Mouse (Mus musculus) erythroid progenitor cell, adult 5-6 weeks (primary cell): Measurements from ENCODE around the gene Slc29a4. TPM values are rescaled to one million over a fixed set of nuclear protein-coding genes. Genes with fewer than 3 reads are reported as not detected.

Experiments
- ATAC-seq: replicated peaks from 2 replicates; pipeline ENCODE4 v1.8.0; 2016; ENCODE audit warnings: moderate number of reproducible peaks, mild to moderate bottlenecking, moderate TSS enrichment, inconsistent platforms; ENCODE audit not compliant: poor library complexity, low FRiP score, severe bottlenecking
- total RNA-seq, 2 experiments: library from RNA; stranded (forward) in 1 of 2; stranded (reverse) in 1 of 2; fragments of 150-400 nt in 1 of 2; fragments of 186-747, 209-891 nt in 1 of 2; gene quantifications; 2 replicates each; pipeline versions ENCODE4 v1.2.3 to v1.2.4; 2015 to 2017; ENCODE audit warnings: low replicate concordance in 2 of 2

Gene Slc29a4
- total RNA-seq, 2 experiments from 2014 or later: not detected

DNA sequence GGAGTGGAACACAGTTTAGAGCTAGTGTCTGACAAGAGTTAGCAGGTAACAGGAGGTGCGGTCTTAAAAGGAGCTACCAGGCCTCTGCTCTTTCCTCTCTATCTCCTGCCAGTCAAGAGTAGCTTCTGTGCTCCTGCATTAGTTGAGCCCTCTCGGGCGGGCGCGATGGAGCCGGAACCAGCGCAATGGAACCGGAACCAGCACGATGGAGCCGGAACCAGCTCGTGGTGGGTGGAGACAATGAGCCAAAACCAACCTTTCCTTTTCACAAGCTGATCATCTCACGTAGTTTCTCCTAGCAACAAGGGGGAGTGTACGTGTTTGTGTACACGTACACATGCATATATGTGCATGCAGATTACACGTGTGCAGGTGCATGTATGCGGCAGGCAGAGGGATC is 36.0 kb downstream of the Slc29a4 start:
- no peak for ATAC-seq

DNA sequence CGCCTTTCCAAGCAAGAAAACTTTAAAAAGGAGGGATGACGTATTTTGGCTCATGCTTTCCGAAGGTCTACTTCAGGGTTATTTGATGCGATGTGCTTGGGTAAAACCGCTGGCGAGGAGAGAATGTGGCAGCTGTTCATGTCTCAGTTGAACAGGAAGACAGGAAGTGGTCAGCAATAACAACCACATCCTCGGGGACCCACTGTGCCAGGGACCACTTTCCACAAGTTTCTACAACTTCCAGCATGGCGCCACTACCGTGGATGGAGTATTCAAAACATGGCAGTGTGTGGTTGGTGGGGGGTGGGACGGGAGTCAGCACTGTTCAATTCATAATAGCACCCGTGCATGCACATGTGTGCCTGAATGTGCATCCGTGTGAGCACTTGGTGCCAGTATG is 38.0 kb downstream of the Slc29a4 start:
- no peak for ATAC-seq

DNA sequence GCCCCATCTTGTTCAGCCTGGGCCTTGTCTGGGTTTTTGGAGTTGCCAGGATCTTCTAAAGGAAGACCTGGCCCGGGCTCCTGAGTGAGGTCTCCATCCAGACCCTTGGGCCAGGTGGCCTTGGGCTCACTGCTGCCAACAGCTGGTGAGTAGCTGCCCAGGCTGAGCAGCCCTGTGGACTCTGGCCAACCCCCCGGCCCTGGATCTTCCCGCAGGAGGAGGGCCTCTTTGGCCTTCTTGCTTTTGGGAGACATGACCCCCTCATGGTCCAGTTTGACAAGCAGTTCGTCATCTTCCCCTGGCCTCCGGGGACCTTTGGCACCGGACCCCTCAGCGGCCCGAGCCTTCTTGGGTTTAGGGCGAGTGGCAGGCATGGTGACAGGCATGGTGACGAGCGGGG is 39.6 kb downstream of the Slc29a4 start:
- no peak for ATAC-seq

DNA sequence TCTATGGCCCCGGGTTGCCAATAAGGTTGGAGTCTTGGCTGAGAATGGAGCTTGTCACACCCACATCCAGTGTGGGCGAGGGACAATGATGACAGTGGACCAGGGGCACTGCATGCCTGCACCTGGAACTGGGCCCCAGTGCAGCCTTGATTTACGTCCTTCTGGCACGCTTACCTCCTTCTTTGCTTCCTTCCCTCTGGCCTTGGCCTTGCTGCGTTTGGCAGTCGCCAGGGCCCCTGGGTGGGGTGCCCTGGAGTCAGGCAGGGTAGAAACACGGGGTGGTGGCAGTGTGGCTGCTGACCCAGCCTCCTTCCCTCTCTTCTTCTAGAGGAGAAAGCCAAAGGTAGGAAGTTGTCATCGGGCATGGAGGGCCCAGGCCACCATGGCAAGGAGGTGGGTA is 47.6 kb downstream of the Slc29a4 start:
- ATAC-seq: no peak

DNA sequence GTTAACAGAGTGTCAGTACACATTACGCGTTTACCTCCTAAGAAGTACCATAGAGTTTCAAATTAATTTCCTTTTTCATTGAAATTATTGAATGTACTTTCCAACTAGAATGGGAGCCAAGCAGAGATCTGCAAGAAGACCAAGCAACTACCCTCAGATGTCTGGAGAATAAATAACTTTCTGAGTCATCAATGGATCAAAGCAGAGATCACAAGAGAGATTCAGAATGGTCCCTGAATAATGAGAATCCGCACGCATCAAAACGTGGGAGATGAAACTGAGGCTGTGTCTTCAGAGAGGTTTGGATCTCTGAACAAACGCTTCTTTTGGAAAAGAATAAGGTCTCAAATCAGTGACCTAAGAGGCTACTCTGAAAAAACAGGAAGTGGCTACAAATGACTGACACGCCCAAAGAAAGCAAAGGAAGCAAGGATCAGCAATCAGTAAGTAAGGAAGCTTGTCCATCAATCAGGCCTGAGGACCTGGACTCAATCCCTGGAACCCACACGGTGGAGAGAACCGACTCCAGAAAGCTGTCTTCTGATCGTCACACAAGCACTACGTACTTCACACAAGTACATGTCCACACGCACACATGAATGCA is 54.8 kb downstream of the Slc29a4 start:
- ATAC-seq: no peak

DNA sequence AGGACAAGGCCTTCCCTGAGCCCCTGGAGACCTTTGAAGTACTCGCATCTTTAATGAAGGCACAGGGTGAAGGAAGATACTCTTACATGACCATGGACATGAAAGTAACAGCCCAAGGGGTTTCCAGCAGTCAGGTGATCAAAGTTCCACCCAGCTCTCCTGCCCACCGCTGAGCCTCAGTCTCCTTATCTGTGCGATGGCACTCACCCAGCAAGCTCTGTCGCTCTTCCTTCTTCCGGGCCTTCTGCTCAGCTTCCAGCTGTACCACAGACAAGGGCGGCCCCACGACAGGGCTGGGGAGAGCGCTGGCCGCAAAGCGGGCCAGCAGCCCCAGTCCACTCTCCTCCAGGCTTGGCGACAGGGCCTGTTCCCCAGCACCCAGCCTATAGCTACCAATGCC is 57.9 kb downstream of the Slc29a4 start:
- no peak for ATAC-seq

DNA sequence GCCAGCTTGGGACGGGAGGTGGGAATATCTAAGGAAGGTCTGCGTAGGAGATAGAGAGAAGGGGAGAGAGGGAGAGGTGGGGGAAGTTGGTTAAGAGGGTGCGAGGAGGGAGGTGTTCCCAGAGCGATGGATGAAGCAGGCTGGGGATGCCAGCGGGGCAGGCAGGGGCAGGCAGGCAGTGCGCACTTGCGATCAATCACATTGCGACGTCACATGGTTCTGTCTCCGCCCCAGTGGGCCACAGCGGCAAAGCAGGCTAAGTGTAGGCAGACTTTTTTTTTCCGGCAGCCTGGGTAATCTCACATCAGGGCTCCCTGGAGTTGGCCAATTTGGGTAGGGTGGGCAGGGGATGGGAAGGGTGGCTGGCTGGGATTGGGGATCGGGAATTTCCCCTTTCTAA is 59.9 kb downstream of the Slc29a4 start:
- no peak for ATAC-seq

DNA sequence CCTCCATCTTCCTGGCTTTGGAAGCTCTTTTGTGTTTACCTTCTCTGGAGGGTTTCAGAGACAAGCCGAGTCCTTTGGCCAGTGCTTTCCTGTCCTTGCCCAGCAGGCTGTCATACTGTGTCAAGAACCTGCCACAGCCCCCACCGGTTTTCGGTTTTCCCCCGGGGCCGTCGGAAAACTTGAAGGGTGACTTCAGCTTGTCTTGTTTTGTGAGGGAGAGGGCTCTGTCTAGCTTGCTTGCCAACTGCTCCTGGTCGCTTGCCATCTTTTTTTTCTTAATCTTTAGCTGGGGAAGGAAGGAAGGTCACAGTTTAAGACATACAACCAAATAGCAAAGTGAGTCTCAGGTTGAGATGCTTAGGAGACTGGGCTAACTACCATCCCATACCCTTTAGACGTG is 67.5 kb downstream of the Slc29a4 start:
- ATAC-seq: no peak

DNA sequence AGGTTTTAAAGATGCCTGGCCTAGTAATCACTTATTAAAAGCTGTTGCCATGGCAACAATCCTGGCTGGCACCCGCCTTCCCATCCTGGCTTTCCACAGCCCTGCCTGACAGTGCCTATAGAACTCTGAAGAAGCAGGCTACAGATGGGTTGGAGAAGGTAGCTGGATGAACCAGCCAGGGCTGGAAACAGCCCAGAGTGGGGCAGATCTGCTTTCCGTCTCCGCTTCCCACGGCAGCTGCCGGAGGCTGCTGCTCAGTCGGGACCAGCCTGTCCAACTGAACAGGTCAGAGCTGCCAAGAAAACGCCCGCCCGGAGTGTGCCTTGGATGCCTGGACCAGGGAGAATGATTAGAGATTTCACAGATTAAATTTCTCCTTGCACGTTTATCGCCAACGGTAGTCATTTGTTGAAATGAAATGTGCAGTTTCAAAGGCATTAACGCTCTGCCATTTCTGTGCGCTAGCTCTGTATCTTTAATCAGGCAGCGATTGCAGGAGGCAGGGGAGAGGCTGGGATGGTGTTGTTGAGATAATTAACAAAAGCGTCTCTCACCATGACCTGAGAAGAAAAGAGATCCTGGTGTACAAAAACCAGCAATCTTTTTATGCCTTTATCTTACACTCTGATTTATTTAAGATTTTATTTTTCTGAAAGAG is 69.1 kb downstream of the Slc29a4 start:
- ATAC-seq: no peak

DNA sequence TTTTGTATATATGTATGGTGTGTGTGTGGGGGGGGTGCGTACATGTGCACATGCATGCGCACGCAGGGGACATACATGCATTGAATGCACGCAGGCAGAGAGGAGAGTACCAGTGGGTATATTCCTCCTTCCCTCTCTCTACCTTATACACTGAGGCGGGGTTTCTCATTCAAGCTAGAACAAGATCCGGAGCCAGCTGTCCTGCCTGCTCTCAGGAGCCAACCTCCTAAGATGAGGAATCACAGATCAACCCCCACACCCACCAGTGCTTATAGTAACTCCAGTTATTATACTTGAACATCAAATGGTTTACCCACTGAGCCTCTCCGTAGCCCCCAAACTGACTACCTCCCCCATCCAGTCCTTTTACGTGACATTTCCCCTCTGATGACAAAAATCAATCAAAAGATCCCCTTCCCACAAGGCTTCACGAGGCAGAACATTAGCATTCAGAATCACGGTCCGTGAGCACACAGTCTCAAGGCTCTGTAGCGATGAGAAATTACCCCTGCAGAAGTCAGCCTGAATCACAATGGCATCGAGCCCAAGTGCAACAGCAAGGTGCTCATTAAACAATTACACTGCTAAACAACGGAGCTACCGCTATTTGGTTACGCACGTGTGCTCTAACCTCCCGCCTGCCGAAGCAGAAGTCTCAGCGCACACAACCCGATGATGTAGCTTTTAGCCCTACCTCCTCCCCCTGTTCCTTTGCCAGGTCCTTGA is 69.9 kb downstream of the Slc29a4 start:
- no peak for ATAC-seq

DNA sequence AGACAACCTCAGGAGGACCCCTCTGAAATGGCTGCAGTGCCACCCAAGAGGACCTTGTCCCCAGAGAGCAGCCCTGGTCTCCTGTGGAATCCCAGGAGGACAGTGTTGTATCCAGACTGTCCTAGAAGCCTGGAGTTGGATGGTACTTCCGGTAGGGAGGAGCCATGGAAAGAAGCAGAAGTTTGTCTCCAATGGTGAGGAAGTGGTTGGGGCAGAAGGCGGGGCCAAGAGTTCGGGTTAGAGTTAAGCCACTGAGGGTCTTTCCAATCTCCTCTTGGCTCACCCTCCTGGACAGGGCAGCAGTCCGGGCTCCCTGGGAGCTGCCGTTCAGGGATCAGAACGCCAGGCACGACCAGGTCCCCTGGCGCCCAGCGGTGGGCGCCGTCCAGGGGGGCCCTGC is 72.0 kb downstream of the Slc29a4 start:
- no peak for ATAC-seq

DNA sequence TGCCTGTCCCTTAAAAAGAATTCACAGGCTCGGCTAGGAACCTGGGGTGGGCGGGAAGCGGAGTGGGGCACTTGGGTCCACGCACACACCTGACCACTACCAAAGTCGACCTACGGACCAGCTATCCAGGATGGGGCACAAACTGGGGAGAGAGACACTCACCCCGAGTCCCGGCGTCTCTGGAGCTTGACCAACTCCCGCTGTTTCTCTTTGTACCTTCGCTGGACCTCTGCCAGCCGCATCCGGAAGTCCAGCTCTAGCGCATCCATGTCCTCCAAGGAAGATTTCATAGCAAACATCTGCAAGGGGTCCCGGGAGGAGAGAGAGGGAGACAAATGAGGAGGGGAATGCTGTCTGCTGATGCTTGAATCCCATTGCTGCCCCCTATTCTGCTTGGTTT is 72.6 kb downstream of the Slc29a4 start:
- ATAC-seq: no peak

DNA sequence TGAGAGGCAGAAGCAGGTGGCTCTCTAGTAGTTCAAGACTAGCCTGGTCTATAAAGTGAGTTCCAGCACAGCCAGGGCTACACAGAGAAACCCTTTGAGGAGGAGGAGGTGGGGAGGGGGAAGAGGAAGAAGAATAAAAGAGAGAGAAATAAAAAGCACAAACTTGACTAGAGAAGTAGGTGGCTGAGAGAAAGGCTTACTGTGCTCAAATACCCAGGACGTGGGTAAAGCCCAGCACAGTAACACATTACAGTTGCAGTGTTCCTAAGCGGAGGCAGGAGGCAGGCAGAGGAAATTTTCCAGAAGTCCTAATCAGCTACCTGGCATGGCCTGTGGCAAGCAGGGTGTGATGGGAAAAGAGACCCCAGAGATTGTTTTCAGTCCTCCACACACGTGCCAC is 74.4 kb downstream of the Slc29a4 start:
- ATAC-seq: no peak

DNA sequence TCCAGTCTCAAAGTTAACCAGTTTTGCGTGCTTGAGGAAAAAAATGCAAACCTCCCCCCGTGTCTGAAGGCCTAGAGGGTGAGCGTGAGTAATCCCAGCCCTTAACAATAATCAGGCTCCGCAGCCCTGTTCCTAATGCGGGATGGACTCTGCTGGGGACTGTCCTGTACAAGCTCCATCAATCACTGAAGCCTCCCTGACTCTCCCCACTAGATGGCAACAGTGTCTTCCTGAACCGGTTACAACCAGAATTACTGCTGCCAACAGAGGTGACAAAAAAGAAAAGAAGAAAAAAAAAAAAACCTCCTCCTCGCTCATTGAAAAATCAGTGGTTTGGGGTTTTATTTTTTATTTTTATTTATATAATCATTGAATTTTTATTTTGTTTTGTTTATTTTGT is 75.6 kb downstream of the Slc29a4 start:
- no peak for ATAC-seq

DNA sequence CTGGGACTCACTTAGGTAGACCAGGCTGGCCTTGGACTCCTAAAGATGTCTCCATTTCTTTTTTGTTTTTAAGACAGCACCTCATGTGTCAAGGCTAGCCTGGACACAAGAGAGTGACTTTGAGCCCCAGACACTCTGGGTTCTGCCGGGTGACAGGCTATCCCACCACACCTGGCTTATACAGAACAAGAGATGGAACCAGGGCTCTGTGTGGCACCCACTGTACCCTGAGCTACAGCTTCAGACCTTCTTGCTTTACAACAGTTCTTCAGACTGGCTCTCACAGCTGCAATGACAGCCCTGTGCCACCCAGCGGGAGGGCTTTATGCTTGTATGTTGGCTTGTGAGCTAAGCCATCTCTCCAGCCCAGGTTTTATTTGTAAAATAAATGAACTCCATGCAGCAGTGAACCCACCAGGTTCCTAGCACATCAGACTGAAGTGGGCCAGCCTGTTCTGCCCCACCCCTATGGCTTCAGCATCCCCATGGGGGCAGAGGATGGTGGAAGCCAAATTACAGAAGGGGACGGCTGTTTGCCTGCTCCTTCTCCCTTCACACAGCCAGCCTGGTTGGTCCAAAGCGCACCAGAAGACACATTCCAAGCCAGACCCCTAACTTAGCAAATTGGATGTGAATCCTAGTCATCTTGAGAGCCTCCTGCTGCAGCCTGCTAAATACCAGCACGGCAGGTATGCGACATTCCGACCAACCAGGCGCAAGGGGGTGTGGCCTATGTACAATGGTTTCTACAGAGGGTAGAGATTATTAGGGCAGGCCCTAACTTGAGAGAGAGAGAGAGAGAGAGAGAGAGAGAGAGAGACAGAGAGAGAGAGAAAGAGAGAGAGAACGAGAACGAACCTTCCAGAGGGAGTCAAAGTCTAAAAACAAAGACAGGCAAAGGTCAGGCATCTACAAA is 76.3 kb downstream of the Slc29a4 start:
- ATAC-seq: no peak

DNA sequence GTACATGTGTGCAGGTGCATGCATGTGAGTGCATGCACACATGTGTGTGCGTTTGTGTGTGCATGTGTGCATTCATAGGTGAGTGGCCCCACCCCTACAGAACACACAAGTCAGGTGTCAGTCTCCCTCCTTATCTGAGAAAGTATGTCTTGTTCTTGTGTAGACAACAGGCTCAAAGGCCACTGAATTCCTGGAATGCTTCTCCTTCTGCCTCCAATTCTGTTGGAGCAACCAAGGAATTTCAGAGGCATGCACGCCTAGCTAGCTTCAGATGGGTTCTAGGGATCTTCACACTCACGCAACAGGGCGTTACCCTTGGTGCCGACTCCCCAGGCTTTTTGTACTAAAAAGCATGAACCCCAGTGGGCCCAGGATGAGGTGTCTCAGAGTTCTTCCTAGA is 77.3 kb downstream of the Slc29a4 start:
- no peak for ATAC-seq

DNA sequence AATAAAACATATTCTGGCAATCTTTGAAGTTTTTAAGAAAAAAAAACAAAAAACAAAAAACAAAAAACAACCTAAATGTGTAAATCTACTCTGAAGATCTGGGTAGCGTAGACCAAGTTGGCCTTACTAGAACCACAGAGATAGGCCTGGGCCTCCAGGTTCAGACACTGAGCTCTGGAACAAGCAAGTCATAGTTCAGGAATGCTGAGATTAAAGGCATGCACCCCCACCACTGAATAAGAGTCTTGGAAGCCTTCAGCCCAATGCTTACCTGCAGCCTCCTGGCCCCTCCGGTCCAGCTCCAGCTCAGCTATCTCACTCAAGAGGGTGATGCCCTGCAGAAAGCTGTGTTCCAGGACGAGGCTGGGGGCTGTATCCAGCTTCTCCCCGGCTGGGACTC is 78.7 kb downstream of the Slc29a4 start:
- no peak for ATAC-seq

DNA sequence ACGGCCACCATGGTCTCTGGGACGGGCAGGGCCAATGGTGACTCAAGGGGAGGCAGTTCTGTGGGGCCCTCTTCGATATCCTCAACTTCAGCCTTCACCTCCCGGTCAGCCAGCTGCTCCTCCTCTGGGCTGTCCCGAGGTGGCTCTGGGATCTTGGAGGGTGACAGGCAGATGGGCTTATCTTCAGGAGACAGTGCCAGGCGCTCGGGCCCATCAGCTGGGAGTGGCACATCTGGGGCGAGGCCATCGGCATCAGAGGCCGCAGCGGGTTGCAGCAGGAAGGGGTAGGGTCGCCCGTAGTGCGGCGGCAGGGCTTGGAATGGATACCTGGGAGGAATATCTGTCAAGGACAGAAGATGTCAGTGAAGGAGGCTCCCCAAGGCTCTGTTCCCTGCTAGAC is 79.7 kb downstream of the Slc29a4 start:
- ATAC-seq: peak; percentile 97
